Mouse (Mus musculus): ENCODE measurements at regions not wholly inside any gene's neighbourhood (a gene's known extent, or its start where the extent isn't known, plus 50 kb on each side); places are given as distances from the start of the nearest gene placed in this dataset.

DNA sequence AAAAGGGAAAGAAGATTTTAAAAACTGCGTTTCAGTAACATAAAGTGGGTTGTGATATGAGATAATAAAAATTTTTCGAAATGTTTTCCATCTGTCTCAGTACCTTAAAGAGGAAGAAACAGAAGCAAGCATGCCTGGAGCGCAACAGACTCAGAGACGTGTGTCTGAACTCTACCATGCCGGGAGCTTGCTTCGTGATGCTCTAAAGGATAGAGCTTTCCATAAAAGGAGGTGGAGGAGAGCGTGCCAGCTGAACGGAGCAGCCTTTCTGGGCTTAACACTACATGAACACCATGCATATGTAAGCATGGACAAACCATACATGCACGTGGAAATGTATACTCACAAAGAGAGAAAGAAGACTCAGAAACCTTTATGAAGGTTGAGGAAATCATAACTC is 387.5 kb upstream of the Slc7a11 start:
- Histone ChIP-seq H3K27ac (ENCODE audit: insufficient read depth, low read depth, low read length) (no peak overlapping the region), H3K4me1 (ENCODE audit: control insufficient read depth, insufficient read depth, low read length) (no peaks in the 10 kb centered on the region), H3K4me3 (ENCODE audit: insufficient read depth, low read depth, low read length) (no peak overlapping the region)
- TF ChIP-seq CTCF (IDR thresholded peaks at IDR 0.05; ENCODE audit: insufficient read depth, low read depth, low read length), result no peak
- 74% methylated on average over 9 of the region's 9 CpGs for WGBS

DNA sequence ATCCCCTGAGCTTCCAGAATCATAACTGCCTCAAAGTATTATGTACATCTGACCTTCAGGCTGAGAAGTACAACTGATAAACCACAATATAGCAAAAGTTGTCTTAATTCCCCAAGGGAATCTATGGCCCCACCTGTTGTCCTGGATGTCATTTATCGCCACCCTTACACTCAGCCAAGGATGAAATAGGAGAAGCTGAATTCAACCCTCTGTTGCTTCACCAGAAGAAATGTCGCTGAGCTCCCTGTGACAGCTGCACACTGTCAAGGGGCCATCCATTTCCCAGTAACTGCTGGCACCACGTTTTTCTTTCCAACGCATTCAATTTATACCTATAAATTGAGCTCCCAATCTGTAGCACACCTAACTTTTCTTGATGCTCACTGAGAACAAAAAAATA is 382.0 kb upstream of the Noct start:
- Histone ChIP-seq H3K4me1 (ENCODE audit: control insufficient read depth, insufficient read depth, low read length) (peaks cover 7% of the 10 kb centered on the region), H3K4me3 (ENCODE audit: insufficient read depth, low read depth, low read length) (no peak overlapping the region), H3K27ac (ENCODE audit: insufficient read depth, low read depth, low read length) (no peak overlapping the region)
- no peak for TF ChIP-seq CTCF (IDR thresholded peaks at IDR 0.05; ENCODE audit: insufficient read depth, low read depth, low read length)
- TF ChIP-seq POLR2A (IDR thresholded peaks at IDR 0.05; ENCODE audit: insufficient read depth, low read depth, low read length), result no peak
- 93% methylated on average over 4 of the region's 4 CpGs for WGBS

- Histone ChIP-seq H3K27ac (ENCODE audit: insufficient read depth, low read depth, low read length) (no peak overlapping the region), H3K4me1 (ENCODE audit: control insufficient read depth, insufficient read depth, low read length) (peaks cover 7% of the 10 kb centered on the region), H3K4me3 (ENCODE audit: insufficient read depth, low read depth, low read length) (no peak overlapping the region)
- 29% methylated on average over 8 of the region's 8 CpGs for WGBS
- TF ChIP-seq CTCF (IDR thresholded peaks at IDR 0.05; ENCODE audit: insufficient read depth, low read depth, low read length) (no peak), POLR2A (IDR thresholded peaks at IDR 0.05; ENCODE audit: insufficient read depth, low read depth, low read length) (no peak)
Observed at GRCm38 (mm10) chr3:50844835-50845301, 379.4 kb upstream of the Noct start.

DNA sequence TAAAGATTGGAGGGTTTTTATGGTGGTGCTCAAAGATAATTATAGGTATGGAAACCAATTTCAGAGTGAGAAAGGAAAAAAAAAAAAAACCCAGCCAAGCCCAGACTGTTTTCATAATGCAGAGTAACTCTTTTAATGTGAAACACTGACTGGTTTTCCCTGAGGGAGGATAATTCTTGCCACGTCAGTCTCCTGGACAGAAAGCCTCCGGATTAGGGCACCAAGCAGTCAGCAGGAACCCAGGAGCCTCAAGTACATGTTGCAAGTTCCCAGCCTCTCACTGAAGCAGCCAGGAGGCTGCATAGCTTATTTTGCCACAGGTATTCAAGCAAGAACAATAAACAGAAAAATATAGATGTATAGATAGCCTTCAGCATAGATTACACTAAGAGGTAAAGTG is 378.9 kb upstream of the Noct start:
- H3K4me3 ChIP-seq (ENCODE audit: insufficient read depth, low read depth, low read length), result no peak overlapping the region
- no peak overlapping the region for H3K27ac ChIP-seq (ENCODE audit: insufficient read depth, low read depth, low read length)
- whole genome bisulfite sequencing, result 16% methylated on average over 2 of the region's 2 CpGs
- H3K4me1 ChIP-seq (ENCODE audit: control insufficient read depth, insufficient read depth, low read length), result peaks cover 7% of the 10 kb centered on the region
- no peak for TF ChIP-seq POLR2A (IDR thresholded peaks at IDR 0.05; ENCODE audit: insufficient read depth, low read depth, low read length)
- no peak for TF ChIP-seq CTCF (IDR thresholded peaks at IDR 0.05; ENCODE audit: insufficient read depth, low read depth, low read length)

DNA sequence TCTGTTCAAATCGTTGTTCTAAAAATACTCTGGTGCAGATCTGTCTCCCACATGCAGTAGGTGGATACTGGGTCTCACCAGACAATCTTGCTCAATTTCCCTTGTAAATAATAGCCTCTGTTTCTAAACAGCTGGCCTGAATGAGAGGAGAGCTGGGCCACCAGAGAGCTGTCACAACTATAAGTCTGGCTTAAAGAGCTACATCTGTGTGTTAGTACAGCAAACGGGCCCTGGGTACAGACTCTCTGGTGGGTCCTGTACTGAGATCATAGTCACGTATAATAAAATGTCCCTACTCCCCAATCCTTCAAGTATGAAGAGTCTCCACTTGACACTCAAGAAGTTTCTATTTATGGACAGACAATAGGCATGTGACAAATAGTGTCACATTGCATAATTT is 375.7 kb upstream of the Noct start:
- TF ChIP-seq CTCF (IDR thresholded peaks at IDR 0.05; ENCODE audit: insufficient read depth, low read depth, low read length), result no peak
- no peak for TF ChIP-seq POLR2A (IDR thresholded peaks at IDR 0.05; ENCODE audit: insufficient read depth, low read depth, low read length)
- Histone ChIP-seq H3K4me3 (ENCODE audit: insufficient read depth, low read depth, low read length) (no peak overlapping the region), H3K27ac (ENCODE audit: insufficient read depth, low read depth, low read length) (no peak overlapping the region), H3K4me1 (ENCODE audit: control insufficient read depth, insufficient read depth, low read length) (peaks cover 7% of the 10 kb centered on the region)
- WGBS, result 47% methylated on average over 3 of the region's 3 CpGs

GRCm38 (mm10) chr3:50851083-50851637 is 373.1 kb upstream of the Noct start:
- H3K4me3 ChIP-seq (ENCODE audit: insufficient read depth, low read depth, low read length), result no peak overlapping the region
- H3K4me1 ChIP-seq (ENCODE audit: control insufficient read depth, insufficient read depth, low read length), result no peaks in the 10 kb centered on the region
- 82% methylated on average over 5 of the region's 5 CpGs for WGBS
- TF ChIP-seq POLR2A (IDR thresholded peaks at IDR 0.05; ENCODE audit: insufficient read depth, low read depth, low read length) (no peak), CTCF (IDR thresholded peaks at IDR 0.05; ENCODE audit: insufficient read depth, low read depth, low read length) (no peak)
- H3K27ac ChIP-seq (ENCODE audit: insufficient read depth, low read depth, low read length), result no peak overlapping the region

GRCm38 (mm10) chr3:50867105-50867504 is 357.1 kb upstream of the Noct start:
- Histone ChIP-seq H3K27ac (ENCODE audit: insufficient read depth, low read depth, low read length) (no peak overlapping the region), H3K4me1 (ENCODE audit: control insufficient read depth, insufficient read depth, low read length) (no peaks in the 10 kb centered on the region), H3K4me3 (ENCODE audit: insufficient read depth, low read depth, low read length) (no peak overlapping the region)
- TF ChIP-seq POLR2A (IDR thresholded peaks at IDR 0.05; ENCODE audit: insufficient read depth, low read depth, low read length), result no peak
- no peak for TF ChIP-seq CTCF (IDR thresholded peaks at IDR 0.05; ENCODE audit: insufficient read depth, low read depth, low read length)
- WGBS, result 94% methylated on average over 1 of the region's 1 CpGs

- Histone ChIP-seq H3K27ac (ENCODE audit: insufficient read depth, low read depth, low read length) (no peak overlapping the region), H3K4me3 (ENCODE audit: insufficient read depth, low read depth, low read length) (no peak overlapping the region), H3K4me1 (ENCODE audit: control insufficient read depth, insufficient read depth, low read length) (no peaks in the 10 kb centered on the region)
- TF ChIP-seq CTCF (IDR thresholded peaks at IDR 0.05; ENCODE audit: insufficient read depth, low read depth, low read length) (no peak), POLR2A (IDR thresholded peaks at IDR 0.05; ENCODE audit: insufficient read depth, low read depth, low read length) (no peak)
- WGBS, result 94% methylated on average over 3 of the region's 3 CpGs
Observed at GRCm38 (mm10) chr3:50869211-50869610, 355.0 kb upstream of the Noct start.

DNA sequence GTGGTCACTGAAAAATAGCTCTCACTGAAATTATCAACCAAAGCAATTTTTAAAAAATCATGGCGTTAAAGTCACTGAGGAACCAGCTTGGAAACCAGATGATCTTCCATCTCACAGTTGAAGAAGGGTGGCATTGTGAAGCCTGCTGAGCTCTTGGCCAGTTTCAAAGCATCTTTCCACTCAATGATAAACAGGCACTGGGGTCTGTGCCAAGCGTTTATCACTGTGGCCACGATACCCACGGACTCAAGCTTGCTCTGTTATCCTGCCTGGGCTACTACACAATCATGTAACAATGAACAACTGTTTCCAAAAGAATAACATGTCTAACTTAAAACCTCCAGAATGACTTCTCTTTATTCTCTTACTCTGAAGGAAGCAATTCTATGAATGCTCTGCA is 345.2 kb upstream of the Noct start:
- no peaks in the 10 kb centered on the region for H3K4me1 ChIP-seq (ENCODE audit: control insufficient read depth, insufficient read depth, low read length)
- H3K27ac ChIP-seq (ENCODE audit: insufficient read depth, low read depth, low read length), result no peak overlapping the region
- TF ChIP-seq POLR2A (IDR thresholded peaks at IDR 0.05; ENCODE audit: insufficient read depth, low read depth, low read length), result no peak
- no peak for TF ChIP-seq CTCF (IDR thresholded peaks at IDR 0.05; ENCODE audit: insufficient read depth, low read depth, low read length)
- no peak overlapping the region for H3K4me3 ChIP-seq (ENCODE audit: insufficient read depth, low read depth, low read length)
- 63% methylated on average over 4 of the region's 4 CpGs for WGBS

GRCm38 (mm10) chr3:50879595-50879994 is 344.7 kb upstream of the Noct start:
- TF ChIP-seq POLR2A (IDR thresholded peaks at IDR 0.05; ENCODE audit: insufficient read depth, low read depth, low read length), result no peak
- TF ChIP-seq CTCF (IDR thresholded peaks at IDR 0.05; ENCODE audit: insufficient read depth, low read depth, low read length), result no peak
- no peaks in the 10 kb centered on the region for H3K4me1 ChIP-seq (ENCODE audit: control insufficient read depth, insufficient read depth, low read length)
- no peak overlapping the region for H3K4me3 ChIP-seq (ENCODE audit: insufficient read depth, low read depth, low read length)
- H3K27ac ChIP-seq (ENCODE audit: insufficient read depth, low read depth, low read length), result no peak overlapping the region
- WGBS, result 81% methylated on average over 8 of the region's 8 CpGs
